Mouse (Mus musculus): ENCODE results near the gene Ppil1.
A peak's percentile ranks its signal among the peaks of the same experiment; 100 is the strongest.

Ppil1 gene

DNA sequence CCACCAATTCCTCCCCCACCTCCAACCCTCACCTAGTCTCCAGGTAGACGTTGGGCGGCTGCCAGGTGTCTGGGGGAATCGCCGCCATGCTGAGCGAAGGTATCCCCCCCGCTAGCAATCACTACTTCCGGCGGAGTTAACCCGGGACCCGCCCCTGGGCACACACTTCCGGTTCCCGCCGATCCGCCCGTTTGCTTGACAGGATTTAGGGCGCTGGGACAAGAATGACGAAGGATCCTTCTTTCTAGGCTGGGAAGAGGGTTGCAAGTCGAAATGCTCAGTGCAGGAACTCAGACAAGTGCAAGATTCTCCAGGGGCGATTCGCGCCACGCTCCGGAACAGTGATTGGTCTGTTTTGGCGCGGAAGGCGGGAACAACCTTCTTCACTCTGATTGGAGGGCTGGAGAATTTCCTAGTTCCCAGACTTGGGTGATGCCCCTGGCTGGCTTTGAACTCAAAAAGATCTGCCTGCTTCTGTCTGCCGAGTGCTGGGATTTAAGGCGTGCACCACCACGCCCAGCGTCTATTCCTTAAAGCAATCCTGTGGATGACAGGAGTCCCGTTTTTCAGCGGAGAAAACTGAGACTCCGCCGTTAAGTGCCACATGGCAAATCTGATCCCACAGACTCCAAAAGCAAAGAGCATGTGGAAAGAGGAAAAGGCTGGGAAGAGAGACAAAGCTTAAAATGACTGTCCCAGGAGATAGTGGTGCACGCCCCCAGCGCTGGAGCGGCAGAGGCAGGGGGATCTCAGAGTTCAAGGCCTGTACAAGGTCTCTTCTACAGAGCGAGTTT, at the start of gene Ppil1:
TSS of gene Ppil1 (minus strand) at position 347 of the 794 bp plus-strand sequence.
- peak; percentile 80 for DNase-seq (ENCODE audit: low spot score)

DNA sequence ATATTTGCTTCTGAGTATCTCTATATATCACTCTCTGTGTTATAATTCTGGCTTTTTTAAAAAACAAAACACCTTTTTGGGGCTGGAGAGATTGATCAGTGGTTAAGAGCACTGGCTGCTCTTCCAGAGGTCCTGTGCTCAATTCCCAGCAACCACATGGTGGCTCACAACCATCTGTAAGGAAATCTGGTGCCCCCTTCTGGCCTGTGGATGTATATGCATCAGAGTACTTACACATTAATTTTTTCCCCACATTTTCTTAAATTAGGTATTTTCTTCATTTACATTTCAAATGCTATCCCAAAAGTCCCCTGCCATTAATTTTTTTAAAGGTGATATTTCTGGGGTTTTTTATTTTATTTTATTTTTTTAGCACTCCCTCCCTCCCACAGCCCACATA, 49.3 kb upstream of the Ppil1 start:
- no peak for DNase-seq (ENCODE audit: low spot score)

DNA sequence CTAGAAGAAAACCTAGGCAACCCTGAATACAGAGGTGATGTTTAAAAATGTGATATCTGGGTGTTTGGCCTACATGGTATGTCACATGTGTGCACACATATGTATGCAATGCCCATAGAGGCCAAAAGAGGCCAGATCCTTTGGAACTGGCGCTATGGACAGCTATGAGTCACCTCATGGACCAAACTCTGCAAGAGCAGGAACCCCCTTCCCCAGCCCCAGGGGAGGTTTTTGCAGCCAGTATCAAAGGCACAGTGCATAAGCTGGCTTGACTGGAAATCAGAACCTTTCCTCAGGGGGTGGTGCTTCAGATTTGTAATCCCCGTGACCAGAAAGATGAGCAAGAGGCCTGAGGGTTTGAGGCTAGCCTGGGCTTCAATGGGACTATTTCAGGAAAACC, 48.1 kb upstream of the Ppil1 start:
- DNase-seq (ENCODE audit: low spot score): no peak

DNA sequence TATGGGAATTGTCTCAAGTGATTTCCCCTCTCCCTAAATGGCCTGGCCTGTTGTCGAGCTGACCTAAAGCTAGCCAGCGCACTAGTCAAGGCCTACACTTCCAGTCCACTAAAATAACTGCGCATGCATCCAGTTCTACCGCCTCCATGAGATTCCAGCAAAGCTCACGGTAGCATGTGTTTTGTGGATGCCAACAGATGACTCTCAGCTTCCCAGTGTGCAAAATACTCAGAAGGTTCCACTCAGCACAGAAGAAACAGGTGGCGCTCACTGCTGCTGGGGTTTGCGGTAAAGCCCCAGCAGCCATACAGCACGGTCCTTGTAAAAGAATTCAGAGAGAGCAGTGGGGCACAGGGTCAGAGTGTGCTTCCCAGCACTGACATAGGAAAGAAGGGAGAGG, 47.6 kb upstream of the Ppil1 start:
- DNase-seq (ENCODE audit: low spot score): no peak

DNA sequence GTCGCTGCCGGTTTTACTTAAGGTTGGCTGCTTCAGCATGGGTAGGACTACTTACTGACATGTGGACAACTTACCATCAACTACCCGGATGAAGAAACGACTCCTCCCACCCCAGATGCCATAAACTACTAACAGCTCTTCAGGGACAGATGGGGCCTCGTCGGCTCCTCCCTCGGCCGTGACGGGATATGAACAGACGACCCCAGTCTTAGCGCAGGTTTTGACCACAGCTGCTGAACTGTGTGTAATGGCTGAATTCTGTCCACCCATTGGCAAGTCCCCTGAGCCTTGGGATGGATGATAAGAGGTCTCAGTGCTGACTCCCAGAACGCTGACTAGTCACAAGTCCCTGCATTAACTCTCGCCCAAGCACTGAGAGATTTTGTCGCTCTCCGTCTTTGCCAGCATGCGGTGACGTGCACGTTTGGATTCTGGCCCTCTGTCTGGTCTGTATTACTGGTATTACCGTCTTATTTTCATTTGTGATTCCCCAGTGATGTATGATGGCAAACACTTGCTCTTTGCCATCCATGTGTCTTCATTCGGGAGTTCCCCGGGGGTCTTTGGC, 46.2 kb upstream of the Ppil1 start:
- no peak for DNase-seq (ENCODE audit: low spot score)

DNA sequence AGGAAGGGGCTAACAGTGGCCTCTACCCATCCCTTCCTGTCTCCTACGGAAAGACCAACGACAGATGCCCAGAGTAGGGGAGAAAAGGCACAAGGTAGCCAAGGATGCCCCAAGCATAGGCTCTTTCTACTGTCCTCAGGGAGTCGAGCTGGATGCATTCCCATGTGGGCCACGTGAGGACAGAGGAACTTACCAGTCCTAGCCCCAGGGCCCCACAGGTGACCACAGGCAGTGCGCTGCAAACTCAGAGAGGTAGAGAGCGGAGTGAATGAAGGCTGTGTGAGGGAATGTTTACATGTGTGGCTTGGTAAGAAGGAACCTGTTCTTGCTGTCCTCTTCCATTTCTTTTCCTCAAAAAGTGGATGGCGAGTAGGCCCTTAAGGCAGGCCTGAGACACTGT, 41.9 kb upstream of the Ppil1 start:
- DNase-seq (ENCODE audit: low spot score): no peak

DNA sequence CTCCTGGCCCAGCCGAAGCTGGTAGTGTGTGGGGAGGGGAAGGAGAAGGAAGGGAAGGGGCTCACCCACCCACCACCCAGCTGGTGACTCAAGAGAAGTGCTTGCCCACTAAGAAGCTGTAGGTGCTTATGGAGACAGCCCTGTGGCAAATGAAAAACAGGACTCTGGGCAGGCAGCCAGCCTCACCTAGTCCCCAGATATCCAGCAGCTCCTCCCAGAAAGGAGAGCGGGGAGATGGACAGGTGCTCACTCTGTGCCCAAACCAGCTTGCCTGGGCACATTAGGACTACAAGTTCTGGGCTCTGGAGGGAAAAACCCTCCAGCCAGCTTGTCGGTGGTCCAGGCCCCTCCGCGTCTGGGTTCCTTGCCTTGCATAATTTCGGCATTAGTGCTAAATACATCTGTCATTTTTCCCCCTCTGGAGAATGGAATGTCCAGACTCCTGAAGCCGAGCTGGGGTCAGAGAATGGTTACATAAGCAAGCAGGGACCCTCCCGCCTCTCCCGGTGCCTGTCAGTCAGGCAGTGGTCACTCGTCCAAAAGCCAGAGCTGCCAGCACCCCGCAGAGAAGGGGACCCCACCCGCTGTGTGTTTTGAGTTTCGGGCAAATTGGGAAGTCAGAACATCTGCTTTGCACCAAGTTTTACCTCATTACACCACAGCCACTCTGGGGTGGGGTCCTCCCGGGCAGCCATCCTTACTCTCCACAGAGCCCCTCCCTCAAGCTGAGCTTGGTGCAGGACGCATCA, 41.2 kb upstream of the Ppil1 start:
- peak; percentile 30 for DNase-seq (ENCODE audit: low spot score)

DNA sequence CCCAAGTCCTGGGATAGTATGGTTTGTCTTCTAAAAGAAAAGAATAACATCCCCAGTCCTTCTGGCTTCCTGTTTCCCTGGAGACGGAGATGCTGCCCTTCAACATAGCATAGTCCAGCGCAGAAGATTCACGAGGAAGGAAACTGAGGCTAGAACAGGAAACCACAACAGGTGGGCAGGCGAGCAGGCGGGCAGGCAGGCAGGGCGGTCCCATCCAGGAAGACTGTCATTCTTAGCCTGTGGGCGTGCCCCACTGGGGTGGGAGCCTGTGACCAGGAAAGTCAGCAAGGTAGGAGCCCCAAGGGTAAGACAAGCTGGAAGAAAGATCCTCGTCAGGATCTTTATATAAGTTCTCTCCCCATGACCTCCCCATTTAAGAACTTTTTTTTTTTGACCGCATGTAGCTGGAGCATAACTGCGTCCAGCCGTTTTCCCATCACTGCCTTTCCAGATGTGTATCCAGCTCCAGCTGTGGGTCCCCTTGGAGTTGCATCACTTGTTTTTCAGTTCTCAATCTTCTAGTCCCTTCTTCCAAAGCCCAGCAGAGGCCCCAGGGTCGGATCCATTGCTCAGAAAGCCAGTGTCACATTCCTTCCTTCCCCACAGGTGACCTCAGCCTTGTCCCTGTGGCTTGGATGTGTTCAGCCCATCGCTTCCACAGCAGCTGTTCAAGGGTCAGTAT, 40.5 kb upstream of the Ppil1 start:
- DNase-seq (ENCODE audit: low spot score): no peak

DNA sequence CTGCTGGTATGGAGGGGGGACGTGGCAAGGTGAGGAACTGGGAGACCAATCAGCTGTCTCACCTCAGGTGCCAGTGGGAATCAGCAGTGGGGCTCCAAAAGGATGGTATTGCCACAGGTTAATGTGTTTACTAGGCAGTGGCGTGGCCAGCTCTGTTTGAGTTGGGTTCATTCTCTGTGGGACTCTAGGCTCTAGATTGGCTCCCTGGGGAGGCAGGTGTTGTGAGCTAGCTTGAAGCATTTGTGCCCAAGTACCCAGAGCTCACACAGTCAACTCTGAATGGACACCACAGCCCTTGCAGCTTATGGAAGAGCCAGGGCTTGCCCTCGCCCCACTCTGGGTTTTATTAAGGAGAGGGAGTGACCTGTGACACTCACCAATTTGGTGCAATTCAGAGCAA, 39.9 kb upstream of the Ppil1 start:
- DNase-seq (ENCODE audit: low spot score): no peak

DNA sequence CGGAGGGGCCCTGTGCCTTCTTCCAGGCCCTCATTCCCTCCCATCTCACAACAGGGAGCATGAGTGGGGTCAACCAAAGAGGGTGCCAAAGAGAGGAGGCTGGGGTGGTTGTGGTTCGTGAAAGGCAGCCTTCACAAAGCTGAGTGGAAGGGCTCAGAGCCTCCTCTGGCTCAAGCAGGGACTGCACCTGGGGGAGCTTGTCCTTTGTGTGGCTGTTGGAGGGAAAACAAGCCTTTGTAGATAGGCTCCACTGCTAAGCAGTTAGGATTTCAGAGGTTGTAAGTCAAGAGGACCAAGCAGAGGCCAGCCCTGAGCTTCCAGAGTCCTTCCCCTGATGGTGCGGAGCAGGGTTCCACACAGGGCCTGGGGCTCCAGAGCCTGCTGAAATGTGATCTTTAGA, 39.1 kb upstream of the Ppil1 start:
- DNase-seq (ENCODE audit: low spot score): no peak

DNA sequence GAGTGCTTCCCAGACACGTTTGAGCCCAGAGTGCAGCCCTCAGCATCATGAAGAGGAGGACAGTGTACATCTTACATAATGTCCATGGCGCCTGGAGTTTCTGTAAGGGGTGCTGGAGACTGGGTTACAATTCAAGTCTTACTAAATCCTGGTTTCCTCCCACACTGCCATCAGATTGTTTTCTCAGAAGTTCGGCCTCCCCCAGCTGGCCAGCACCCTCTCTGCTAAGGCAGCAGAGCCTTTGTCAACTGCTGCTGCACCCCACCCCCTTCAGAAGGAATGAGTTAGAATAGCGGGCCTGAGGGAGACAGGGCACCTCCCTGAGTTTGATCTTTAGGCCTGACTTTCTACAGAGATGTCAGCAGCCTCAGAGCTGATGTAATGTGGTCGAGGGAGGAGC, 38.2 kb upstream of the Ppil1 start:
- no peak for DNase-seq (ENCODE audit: low spot score)

DNA sequence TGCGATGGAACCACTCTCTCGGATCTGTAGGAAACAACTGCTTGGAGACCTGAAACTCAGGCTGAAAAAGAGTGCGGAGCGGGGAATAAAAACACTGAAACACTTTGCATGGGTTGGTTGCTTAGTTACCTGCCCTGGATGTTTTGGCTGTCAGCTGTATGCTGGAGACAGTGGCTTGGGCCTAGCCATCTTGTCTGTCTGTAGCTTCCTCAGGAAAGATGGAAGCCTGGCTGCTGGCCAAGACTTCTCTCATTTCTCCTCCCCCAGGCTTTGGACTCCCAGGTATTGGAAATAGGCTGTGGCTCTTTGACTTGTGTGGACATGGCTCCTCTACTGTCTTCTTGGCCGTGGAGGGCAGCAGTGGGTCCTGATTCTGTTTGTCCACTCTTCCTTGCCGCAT, 37.4 kb upstream of the Ppil1 start:
- DNase-seq (ENCODE audit: low spot score): no peak

DNA sequence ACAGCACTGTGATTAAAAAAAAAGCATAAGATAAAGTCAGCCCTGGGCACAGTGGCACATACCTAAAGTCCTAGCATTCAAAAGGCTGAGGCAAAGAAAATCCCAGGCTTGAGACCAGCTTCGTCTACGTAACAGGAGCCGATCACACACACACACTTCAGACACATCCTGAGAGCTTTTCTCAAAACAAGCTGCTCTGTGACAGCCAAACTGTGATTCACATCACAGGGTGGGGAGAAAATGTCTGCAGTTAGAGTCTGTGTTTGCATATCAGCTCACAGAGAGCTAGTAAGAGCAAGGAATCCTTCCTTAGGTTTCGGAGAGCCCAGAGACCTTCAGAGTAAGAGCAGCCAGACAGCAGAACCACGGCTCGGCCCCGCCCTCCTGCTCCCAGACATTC, 36.9 kb upstream of the Ppil1 start:
- no peak for DNase-seq (ENCODE audit: low spot score)

DNA sequence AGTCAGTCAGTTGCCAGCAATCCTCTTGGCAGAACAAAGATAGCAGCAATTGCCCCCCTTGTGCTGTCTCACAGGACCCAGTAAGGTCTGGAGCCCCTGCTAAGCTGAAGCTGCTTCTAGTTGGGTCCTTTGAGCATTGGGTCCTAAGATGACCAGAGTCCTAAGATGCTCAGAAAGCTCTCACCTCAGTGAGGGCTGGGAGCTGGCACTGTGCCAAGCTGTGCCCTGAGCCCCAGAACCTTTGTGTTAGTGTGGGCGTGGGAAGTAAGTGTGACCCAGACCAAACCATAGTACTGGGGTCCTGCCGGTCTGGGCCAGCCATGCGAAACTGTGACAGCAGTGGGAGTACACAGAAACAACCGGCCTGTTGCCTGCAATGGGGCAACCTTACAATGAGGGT, 35.3 kb upstream of the Ppil1 start:
- no peak for DNase-seq (ENCODE audit: low spot score)

DNA sequence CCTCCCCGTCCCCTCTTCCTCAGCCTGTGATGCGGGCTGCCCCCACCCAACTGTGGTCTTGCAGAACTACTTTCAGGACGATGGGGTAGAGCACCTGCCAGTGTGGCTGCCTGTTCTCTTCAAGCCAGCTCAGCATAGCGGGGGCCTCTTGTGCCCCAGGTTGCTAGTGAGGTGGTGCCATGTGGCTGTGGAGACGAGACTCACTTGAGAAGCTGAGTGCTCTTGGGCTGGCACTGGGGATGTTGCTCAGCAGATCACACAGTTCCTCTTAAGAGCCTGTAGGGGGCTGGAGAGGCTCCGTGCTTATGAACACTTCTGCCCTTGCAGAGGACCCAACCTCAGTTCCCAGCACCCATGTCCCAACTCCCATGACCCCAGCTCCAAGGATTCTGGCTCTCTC, 33.8 kb upstream of the Ppil1 start:
- DNase-seq (ENCODE audit: low spot score): no peak

DNA sequence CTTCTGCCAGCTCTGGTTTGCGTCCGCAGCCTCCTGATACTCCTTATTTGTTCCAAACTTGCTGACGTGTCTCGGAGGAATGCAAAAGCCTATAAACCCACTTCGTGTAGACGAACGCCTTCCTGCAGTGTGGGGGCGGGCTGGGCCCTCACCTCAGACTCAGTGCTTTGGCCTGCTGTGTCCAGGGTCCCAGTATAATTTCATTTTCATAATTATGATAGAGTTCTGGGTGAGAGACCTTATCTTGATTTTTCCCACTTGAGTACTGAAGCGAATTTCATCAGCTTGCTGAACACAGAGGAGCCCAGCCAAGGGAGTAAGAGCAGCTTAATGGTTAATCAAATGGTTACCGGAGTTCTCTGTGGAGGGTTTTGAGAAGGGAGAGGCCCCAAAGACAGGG, 33.3 kb upstream of the Ppil1 start:
- DNase-seq (ENCODE audit: low spot score): no peak

DNA sequence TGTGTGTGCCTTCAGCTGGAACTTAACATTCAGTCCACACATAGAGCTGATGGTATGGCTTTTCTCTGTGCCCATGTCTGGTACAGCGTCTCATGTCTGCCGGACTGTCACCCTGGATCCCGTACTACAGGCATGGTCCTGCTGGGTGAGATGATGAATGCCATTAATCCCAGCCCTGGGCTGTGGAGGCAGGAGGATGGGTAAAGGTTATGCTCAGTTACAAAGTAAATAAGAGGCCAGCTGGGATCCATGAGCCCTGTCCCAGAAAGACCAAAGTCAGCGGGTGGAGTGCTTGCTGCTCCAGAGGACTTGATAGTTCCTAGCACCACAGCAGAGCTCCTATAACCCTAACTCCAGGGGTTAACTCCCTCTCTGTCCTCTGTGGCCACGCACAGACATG, 31.8 kb upstream of the Ppil1 start:
- DNase-seq (ENCODE audit: low spot score): no peak

DNA sequence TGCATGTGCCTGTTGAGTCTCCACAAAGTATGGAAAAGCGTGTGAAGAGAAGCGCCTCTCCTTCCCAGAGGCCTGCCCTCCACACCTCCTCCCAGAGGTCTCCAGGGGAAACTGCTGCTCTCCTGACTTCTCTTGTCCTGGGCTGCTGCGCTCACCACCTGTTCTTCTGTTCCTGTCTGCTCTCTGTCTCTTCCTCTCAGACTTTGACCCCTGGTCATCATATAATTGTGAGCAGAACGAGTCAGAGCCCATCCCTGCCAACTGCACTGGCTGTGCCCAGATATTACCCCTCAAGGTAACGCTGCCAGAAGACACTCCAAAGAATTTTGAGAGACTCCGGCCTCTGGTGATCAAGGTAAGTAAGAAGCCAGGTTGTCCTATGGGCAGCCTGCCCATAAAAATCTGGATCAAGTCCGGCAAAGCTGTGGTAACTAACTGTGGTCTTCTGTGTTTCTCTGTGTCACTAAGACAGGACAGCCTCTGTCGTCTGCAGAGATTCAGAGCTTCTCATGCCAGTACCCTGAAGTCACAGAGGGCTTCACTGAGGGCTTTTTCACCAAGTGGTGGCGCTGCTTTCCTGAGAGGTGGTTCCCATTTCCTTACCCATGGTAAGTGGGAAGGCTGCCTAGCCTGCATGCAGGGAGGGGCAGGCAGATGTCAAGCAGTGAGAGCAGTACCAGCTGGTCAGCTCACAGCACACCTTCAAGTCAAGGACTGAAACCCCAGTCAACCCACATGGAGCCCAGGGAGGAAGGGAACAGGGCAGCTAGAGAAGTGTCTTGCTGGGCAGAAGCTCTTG, 30.0 kb upstream of the Ppil1 start:
- no peak for DNase-seq (ENCODE audit: low spot score)

DNA sequence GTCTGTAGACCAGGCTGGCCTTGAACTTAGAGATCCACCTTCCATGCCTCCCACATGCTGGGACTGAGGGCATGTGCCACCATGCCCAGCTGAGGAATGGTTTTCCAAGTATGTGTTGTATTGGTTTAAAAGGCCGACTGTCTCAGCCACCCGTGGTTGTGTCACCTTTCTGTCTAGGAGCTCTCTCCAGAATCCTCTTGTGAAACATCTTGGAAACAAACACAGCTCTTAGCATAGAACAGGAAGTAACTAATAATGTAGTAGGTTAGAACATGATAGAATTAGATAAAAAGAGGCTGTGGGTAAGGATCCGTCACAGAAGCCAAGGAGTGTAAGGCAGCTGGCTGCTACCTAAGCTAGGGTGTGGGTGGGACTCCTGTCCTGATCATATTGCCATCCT, 29.0 kb upstream of the Ppil1 start:
- no peak for DNase-seq (ENCODE audit: low spot score)

DNA sequence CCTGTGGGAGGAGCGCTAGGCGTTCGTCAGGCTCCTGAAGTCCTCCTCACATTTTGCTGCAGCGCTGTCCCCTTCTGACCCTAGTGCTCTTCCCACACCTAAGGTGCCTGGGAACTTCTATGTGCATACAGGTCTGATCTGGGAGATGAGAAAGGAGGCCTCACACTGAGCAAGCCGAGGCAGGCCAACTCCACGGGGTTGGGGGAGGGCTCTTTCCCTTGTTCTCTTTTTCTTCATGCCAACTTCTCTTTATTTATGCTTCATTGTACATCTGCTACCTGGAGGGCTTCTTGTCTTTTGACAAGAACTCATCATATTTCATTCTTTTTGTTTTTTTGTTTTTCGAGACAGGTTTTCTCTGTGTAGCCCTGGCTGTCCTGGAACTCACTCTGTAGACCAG, 27.8 kb upstream of the Ppil1 start:
- DNase-seq (ENCODE audit: low spot score): no peak

DNA sequence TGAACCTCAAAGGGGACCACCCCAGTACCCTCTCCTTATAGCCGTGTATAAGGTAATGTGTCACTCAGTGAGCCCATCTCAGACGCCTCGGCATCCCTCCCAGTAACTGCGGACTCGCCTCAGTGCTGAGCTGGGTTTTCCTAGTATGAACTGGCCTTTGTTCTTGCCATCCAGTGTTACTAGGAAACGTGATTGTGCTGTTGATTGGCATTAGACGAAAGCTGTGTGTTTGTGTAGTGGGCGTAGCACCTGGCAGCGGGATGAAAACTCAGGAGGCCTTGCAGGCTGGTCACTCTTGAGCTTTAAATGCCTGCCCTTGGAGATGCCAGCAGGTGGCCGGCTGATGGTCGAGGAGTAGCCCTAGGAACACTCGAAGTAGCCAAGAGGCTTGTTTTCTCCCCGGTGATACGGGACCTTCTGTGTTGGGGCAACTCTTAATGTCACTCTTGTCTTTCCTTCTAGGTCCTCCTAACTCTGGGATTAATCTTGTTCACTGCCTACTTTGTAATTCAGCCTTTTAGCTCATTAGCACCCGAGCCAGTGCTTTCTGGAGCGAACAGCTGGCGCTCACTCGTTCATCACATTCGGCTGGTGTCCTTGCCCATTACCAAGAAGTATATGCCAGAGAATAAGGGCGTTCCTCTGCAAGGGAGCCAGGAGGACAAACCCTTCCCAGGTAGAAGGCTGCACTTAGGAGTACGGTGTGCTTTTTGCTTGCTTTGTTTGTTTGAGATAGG, 18.4 kb upstream of the Ppil1 start:
- no peak for DNase-seq (ENCODE audit: low spot score)

Data from MN1 (cell line).